Mouse (Mus musculus): ENCODE data around the gene Thnsl2. TPM values are rescaled to one million over a fixed set of nuclear protein-coding genes. Genes with fewer than 3 reads are reported as not detected.

The Thnsl2 gene
- total RNA-seq (2021) = 1 to 10 TPM; 7.8 to 8.5 TPM
- long read RNA-seq, experiment 1, transcript Thnsl2-202 (9 exons, 2,077 nt) = major isoform, 7 of 9 reads
- long read RNA-seq, experiment 1, partial matches to known transcripts = 1 of 9 reads
- long read RNA-seq, experiment 1, other reads (novel, unspliced or antisense) = 1 of 9 reads
- long read RNA-seq, experiment 2, transcript Thnsl2-202 (9 exons, 2,077 nt) = major isoform, 6 of 6 reads
- long read RNA-seq, experiment 2, partial matches to known transcripts = 0 of 6 reads
- long read RNA-seq, experiment 2, other reads (novel, unspliced or antisense) = 0 of 6 reads

GRCm38 (mm10) chr6:71143894-71144455, at the start of gene Thnsl2:
TSS of gene Thnsl2 (minus strand) at chr6:71144439.
- peak; percentile 70 for DNase-seq

GRCm38 (mm10) chr6:71193151-71193740, 49.0 kb upstream of the Thnsl2 start:
- no peak for DNase-seq

GRCm38 (mm10) chr6:71190501-71190900, 46.3 kb upstream of the Thnsl2 start:
- no peak for DNase-seq

DNA sequence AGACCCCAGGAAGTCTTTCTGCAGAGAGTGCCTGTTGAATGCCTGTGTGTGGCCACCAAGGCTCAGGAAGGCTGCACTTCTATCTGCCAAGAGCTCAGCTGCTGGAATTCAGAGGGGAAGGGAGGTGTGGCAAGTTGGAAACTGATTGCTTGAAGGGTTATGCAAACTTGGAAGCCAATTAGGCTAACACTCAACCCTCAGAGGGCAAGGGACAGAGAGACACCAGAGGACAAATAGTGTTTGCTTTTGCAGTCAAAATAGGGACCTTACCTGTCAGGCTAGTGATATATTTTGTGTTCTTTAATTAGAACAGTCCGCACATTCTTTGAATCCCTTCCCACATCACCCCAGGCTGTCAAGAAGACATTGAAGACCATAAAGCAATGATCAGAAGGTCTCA, 45.3 kb upstream of the Thnsl2 start:
- no peak for DNase-seq

- DNase-seq = no peak
These were observed 40.8 kb upstream of the Thnsl2 start for GRCm38 (mm10) chr6:71184941-71185604.

GRCm38 (mm10) chr6:71180596-71180995, 36.4 kb upstream of the Thnsl2 start:
- DNase-seq = no peak

- DNase-seq = no peak
These were observed 28.8 kb upstream of the Thnsl2 start for GRCm38 (mm10) chr6:71172812-71173580.

- DNase-seq = no peak
These were observed 22.4 kb upstream of the Thnsl2 start for GRCm38 (mm10) chr6:71166551-71167169.

- DNase-seq = peak; percentile 9
These were observed 20.2 kb upstream of the Thnsl2 start for GRCm38 (mm10) chr6:71164394-71164793.

DNA sequence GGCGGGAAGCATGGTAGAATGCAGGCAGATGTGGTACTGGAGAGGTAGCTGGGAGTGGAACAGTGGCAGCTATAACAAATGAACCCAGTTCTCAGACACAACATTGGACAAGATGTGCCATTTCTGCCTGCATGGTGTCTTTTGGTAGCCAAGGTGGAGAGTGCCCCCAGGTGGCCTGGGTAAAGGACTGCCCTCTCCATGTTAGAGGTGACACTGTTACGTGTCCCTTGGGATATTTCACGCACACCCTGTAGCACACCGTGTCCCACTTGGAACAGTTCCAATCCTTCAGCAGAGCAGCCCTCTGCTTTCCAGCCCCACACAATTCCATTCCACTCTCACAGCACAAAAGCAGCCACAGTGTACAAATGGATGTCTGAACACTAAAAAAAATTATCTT, 18.0 kb upstream of the Thnsl2 start:
- no peak for DNase-seq

DNA sequence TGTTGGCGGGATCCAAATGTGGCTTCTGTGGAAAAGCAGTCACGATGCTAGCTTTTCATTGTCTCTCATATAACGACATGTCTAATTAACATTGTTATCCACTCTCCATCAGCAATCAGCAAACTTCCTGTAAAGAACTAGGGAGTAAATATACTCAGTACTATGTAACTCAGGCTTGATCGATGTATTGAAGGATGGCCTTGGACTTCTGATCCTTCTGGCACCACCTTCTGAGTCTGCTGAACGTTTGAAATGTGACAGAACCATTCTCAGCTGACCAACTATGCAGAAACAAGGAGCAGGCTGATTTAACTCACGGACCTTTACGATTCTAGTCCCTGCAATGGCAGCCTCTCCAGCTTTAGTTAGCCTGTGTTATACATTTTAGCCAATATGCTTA, 17.1 kb upstream of the Thnsl2 start:
- no peak for DNase-seq

- DNase-seq = no peak
These were observed 12.6 kb upstream of the Thnsl2 start for GRCm38 (mm10) chr6:71156674-71157326.

DNA sequence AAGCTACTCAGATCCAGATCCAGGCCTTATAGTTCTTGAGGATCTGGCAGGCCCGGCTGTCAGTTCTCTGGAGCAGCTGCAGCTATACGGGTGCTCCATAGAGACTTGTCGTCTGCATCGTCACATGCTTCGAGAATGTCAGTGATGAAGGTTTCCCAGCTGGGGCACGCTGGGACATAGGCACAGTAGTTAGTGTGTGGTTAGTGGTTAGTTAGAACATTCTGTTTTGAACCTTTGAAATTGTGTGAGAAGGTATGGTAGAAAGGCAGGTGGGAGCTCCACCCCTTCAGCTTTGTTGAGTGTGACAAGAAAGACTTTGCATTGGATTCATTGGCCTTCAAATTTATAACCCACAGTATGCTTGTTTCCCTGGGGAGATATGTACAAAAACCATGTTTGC, 10.6 kb upstream of the Thnsl2 start:
- DNase-seq = no peak

- DNase-seq = no peak
These were observed 9.2 kb upstream of the Thnsl2 start for GRCm38 (mm10) chr6:71153486-71153885.

DNA sequence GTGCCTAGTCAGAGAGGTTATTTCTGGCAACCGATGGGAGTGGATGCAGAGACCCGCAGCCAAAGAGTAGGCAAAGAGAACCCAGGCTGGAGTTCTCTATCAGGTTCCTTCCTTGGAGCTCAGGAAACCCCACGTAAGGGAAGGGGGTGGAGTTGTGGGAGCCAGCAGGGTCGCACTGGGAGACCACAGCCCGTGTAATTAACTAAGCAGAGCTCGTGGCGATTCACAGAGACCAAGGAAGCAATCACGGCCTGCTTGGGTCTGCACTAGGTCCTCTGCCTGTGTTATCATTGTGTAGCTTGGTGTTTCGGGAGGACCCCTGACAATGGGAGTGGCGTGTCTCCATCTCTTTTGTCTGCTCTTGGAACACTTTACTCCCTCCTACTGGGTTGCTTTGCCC, 6.9 kb upstream of the Thnsl2 start:
- no peak for DNase-seq

GRCm38 (mm10) chr6:71149534-71149933, 5.3 kb upstream of the Thnsl2 start:
- peak; percentile 33 for DNase-seq

- DNase-seq = no peak
These were observed 4.1 kb upstream of the Thnsl2 start for GRCm38 (mm10) chr6:71148336-71148735.

GRCm38 (mm10) chr6:71145288-71145989, 1.2 kb upstream of the Thnsl2 start:
- DNase-seq = no peak

- DNase-seq = no peak
These were observed 915 bp downstream of the Thnsl2 start for GRCm38 (mm10) chr6:71143154-71143893.

GRCm38 (mm10) chr6:71135031-71135430, 9.2 kb downstream of the Thnsl2 start:
- DNase-seq = no peak
